Mouse (Mus musculus): ENCODE data around the gene Mdm4. TPM values are rescaled to one million over a fixed set of nuclear protein-coding genes. Genes with fewer than 3 reads are reported as not detected.
"Not testable (repeated sequence)": the region's sequence is repeated elsewhere in the genome, so short reads cannot be mapped to it uniquely, and the experiment has no call there.

Mdm4 gene
- polyA plus RNA-seq, 3 experiments from 2014 or later, result 94.1 to 139 (median 98.6) TPM

DNA sequence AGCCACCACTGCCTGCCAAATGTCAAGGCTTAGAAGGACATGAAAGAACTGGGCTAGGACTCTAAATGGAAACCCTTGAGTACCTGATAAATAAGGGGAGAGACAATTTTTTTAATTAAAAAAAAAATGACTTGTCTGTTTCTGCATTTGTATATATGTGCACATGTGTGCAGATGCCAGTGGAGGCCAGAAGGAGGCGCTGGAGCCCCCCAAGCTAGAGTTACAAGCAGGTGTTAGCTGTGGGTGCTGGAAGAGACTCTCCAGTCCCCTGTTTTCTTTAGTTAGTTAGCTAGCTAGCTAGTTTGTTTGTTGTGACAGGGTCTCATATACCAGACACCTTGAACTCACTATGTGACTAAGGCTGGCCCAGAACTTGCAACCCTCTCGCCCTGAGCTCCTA is 21.5 kb upstream of the Mdm4 start:
- no peak for ATAC-seq

DNA sequence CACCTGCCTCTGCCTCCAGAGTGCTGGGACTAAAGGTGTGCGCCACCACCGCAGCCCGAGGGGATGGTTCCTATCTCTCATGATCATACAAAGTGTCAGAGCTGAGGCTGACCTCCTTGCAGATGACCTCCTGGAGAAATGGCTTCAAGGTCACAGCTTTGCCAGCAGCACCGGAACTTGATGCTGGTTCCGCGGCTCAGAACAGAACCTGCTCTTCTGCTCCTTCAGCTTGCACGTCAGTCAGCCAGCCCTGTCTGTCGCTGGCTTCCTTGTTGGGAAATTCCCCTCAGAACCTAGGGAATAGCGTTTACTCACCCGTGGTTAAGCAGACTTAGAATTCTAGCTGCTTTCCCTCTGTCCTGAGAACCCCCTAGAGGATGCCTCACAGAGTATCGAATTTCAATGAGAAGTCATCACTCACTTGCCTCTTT is 19.7 kb upstream of the Mdm4 start:
- no peak for ATAC-seq

DNA sequence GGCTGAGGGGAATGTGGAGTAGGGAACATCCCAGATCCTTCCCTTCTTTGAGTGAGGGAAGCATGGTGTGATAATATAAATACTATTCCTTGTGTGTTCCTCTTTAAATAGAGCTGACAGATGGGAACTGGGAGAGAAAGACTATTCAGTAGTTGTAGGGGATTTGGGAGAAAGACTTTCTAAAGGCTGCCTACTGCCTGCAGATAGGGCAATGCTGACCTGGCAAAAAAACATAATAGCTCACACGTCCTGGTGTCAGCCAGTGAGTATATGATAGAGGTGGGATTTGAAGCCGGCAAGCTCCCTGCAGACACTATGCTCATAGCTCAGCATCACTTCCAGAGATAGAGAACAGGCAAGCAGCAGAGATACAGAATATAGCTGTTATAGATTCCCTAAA is 18.3 kb upstream of the Mdm4 start:
- ATAC-seq, result no peak

DNA sequence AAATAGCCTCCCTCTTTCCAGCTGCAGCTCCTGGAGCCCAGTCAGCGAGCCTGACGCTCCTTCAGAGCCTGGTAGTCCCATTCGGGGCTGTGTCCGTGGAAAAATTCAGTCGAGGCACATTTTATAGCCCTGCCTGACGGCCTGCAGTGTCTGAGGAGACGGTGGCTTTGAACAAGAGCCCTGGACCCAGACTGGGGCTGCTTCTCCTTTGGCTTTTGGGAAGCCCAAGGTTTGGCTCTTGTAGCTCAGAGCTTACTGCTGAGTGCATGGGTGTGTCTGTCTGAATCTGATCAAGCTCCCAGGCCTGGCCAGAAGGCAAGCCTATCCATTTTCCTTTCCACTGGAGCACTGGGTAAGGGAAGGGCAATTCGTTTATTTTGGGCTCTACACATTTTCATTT is 17.2 kb upstream of the Mdm4 start:
- no peak for ATAC-seq

DNA sequence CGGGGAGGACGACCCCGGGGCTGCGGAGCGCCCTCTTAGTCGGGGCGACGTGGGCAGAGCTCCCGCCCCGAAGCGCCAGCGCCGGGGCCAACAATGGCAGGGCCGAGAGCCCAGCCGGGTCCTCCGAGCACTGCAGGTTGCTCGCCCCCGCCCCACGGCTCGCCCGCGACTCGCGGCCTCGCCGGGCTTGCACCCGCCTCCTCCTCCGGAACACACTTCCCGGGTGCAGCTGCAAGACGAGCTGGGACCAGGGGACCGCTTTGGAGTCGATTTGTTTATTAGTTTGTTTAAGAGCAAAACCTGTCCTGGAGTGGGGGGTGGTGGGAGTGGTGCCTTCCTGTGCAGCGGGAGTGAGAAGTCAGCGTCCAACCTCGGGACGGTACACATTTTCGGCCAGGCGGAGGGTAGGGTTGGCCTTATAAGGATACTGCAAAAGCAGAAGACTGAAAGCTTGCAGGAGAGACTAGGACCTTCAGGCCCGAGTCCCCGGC is 16.1 kb upstream of the Mdm4 start:
- peak; percentile 67 for ATAC-seq

DNA sequence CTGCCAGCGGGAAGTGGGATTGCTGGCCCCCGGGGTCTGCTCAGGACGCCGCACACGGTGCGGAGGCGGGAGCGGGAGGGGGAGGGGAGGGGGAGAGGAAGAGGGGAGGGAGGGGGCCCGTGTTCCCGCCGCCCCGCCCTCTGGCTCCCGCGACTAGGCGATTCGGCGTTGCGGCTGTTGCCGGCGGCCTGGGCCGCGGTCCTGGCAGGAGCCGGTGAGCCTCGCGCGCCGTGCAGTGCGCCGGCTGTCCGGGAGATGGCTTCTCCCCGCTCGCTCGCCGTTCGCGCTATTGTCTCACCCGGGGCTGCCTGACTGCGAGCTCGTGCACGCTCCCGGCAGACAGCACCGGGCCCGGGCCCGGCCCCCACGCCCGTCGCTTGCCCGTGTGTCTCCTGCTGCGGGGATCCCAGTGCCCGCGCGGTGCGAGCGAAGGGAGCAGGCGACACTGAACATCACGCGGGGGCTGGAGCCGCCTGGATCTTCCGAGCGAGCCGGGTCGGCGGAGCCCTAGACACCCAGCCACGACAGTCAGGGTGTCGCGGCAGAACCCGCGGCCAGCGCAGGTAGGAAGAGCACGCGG is 15.6 kb upstream of the Mdm4 start:
- ATAC-seq, result peak; percentile 71

DNA sequence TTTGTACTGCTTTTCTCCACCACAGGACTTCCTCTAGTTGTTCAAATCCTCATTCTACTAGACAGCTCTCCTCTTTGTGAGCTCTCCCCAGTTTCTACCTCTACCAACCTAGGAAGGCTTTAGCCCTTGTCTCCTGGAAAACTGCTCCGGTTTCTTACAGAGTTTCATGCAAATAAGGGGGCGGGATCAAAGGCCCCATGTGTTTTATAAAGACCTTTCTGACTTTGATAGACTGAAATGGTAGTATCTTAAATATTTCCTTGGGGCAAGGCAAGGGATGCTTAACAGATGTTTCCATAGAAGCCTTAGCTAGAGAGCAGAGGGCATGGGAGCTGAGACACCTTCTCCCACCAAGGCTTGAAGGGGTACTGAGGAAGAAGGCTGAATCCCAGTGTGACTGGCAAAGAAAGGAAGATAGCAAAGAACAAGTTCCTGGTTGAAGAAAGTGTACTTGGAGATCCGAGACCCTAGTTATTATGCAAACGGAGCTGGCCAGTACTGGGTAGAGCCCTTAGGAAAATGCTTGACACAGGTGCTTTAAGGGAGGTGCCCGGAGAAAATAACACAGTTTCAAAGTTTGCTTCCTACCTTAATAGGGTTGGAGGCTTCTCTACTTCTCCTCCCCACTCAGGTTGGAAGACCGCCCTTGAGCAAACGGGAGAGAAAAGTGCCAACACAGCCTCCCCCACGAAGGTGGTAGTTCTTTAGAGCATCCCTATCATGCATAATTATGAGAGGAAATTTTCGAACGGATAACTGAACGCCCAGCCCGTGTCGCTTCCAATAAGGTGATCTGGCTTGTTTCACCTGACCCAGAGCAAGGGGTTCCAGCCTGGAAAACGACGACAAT is 14.9 kb upstream of the Mdm4 start, which contains the start of gene Pik3c2b:
Gene Pik3c2b (plus strand): TSS at position 657 of the 850 bp plus-strand sequence.
- peak; percentile 11 for ATAC-seq

DNA sequence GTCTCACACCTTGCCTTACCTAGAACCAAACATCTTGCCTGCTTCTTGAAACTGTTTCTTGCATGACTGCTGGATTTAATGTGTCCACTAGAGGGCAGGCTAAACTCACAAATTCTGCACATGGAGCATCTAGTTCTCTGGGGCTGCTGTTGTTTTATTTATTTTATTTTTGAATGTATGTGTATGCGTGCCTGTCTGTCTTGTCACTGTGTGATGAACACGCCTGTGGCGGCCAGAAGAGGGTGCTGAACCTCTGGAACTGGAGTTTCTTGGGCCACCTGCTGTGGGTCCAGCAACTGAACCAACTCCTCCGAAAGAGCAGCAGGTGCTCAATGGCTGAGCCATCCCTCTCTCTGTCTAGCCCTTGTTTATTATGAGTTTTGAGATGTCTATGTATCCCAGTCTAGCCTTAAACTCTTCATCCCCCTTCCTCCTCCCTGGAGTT is 9.2 kb upstream of the Mdm4 start:
- peak; percentile 83 for ATAC-seq

DNA sequence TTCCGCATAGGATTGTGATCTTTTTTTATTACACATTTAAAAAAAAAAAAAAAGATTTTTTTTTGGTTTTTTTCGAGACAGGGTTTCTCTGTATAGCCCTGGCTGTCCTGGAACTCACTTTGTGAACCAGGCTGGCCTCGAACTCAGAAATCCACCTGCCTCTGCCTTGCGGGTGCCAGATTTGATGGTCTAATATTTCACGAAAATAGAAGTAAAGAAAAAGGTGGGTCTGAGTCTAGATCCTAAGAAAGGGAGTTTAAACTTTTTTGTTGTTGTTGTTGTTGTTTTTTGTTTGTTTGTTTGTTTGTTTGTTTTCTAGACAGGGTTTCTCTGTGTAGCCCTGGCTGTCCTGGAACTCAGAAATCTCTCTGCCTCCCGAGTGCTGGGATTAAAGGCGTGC is 4.3 kb upstream of the Mdm4 start:
- not testable (repeated sequence) for ATAC-seq

DNA sequence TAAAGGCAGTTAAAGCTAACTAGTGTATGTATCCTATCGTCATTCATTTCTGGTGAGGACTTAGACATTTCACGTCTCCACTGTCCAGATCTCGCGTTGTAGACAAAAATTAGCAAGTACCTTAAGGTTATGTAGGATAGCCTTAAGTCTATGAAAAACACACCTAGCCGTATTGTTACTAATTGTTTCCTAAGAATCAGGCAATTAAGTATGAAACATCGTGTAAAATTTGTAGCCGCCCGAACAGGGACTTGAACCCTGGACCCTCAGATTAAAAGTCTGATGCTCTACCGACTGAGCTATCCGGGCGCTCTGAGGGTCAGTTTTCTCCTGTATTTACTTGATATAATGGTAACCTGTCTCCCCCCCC is 3.7 kb upstream of the Mdm4 start:
- ATAC-seq, result peak; percentile 21

DNA sequence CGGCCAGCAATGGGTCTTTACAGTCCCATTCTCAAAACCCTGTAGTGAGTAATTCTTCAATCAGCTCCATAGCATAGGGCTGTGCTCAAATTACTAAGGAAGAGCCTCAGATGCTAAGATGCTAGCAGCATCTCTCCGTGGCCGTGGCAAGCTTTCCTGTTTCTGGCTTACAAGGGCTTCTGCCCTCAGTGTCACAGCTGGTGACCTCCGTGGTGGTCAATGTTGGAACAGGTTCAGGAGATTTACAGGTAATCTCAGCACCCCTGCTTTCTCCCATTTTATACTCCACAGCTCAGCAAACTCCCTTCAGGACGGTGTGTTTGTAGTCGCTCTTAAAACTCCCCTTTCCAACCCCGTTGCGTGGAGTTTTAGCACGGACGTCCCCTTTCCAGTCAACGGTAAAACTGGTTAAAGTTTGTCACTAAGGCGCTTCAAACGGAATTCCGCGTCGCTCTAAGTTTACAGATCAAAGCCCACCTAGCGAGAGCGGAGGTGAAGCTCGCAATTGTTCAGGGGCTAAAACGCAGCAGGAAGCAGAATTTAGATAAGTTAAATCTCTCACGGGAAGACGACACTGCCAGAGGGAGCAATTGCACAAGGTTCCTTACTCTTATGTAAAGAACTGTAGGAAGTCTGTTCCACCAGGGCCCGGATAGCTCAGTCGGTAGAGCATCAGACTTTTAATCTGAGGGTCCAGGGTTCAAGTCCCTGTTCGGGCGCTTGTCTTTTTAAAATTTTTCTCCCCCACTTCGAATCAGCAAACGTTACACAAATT is 3.1 kb upstream of the Mdm4 start:
- peak; percentile 71 for ATAC-seq

DNA sequence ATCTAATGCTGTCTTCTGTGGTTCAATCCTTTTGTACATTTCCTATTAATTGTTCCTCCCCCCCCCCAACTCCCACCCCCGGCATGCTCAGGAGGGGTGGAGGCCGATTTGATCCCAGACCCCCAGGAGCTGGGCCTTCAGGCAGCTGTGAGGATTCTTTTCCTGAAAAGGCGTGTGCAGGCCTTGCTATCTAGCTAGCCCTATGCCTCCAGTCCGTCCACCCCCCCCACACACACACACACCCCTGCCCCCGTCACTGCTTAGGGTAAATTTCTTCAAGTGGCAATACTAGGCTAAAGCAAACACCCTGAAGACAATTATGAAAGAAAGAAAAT is 2.6 kb upstream of the Mdm4 start:
- no peak for ATAC-seq

DNA sequence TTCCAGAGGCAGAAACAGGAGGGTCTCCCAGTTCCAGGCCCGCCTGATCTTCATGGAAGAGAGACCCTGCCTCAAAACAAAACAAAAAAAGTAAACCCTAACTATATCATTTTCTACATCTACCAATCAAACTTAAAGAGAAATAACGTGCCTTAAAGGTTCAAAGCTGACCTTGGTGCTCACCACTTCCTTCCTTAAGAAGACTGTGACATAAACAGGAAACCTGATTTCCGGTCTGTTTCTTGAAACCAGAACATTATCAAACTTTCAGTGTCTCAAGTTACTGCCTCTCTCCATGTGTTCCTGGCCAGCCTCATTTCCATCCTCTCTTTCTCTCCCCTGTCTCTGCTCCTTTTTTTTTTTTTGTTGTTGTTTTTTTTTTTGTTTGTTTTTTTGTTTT is 617 bp downstream of the Mdm4 start:
- ATAC-seq, result peak; percentile 41

DNA sequence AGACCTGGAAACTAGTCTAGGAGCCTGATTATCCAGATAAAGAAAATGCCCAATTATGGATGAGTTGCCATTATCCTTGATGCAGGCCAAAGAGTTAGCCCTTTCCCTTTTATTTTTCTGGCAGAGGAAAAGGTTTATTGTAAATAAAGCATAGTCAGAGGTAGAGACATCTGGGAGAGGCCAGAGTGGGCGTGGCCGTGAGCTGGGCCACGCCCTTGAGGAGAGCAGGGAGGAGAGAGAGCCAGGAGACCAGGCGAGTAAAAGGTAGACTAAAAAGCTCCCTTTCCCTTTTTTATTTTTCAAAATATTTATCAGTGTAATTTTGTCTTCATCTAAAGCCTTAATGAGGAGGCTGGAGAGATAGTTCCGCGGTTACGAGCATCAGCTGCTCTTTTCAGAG is 2.4 kb downstream of the Mdm4 start:
- no peak for ATAC-seq

DNA sequence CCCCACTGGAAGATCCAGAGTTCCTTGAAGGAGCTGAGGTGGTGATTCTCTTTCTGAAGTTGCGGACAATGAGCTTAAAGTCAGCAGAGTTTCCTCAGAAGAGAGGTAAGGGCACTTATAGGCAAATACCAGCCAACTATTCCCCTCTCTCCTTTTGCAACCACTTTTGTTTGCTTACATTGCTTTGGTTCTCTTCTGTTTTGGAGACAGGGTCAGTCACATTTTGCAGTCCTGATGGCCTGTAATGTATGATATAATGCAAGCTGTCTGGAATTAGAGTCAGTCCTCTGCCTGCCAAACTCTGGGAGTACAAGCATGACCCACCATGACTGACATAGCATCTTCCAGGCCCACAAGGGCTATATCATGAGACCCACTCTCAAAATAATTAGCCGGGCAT is 3.2 kb downstream of the Mdm4 start:
- ATAC-seq, result no peak

DNA sequence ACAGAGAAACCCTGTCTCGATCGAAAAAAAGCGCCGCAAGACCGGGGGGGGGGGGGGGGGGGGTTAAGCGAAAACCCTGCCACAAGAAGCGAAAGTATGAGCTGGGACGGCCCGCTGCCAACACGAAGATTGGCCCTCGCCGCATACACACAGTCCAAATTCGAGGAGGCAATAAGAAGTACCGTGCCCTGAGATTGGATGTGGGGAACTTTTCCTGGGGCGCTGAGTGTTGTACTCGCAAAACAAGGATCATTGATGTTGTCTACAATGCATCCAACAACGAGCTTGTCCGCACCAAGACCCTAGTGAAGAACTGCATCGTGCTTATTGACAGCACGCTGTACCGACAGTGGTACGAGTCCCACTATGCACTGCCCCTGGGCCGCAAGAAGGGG is 4.6 kb downstream of the Mdm4 start:
- ATAC-seq, result not testable (repeated sequence)

DNA sequence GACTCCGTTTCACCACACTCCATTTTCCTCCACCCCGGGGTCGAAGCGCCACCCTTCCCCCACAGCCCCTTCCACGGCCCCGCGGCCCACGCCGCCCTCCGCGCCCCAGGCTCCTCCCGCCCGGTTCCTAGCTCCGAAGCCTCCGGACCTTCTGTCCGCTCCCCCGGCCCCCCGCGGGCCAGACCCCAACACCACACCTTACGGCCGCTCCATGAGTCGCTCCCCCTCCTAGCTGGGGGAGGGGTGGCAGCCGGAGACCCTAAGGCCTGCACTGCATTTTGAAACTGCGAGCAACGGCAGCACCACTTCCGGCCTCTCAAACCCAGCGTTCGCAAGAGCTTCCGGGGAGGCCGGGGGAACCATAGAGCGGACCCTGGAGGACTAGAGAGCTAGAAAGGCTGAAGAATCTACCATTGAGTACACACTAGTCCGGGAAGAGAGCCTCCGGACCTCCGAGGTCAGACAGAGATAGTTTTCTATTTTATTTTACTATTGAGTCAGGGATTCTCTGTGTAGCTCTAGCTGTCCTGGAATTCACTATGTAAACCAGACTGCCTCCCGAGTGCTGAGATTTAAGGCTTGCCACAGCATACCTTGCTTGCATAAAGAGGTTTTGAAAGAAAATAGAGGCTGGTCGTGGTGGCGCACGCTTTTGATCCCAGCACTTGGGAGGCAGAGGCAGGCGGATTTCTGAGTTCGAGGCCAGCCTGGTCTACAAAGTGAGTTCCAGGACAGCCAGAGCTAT is 5.1 kb downstream of the Mdm4 start:
- peak; percentile 92 for ATAC-seq

DNA sequence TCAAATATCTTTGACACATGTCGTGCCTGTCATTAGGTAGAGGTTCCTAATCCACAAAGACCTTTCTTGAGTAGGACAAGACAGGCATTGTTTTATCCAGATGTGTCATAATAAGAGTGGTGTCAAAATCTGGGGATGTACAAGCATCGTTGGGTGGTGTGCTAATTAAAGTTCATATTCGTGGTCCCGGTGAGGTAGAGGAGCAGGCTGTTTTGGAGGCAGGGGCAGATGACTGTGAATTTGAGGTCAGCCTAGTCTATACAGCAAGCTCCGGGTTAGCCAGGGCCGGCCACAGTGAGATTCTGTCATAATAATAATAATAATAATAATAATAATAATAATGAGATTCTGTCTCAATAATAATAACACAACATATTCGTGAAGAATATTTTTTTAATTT is 5.9 kb downstream of the Mdm4 start:
- ATAC-seq, result no peak

DNA sequence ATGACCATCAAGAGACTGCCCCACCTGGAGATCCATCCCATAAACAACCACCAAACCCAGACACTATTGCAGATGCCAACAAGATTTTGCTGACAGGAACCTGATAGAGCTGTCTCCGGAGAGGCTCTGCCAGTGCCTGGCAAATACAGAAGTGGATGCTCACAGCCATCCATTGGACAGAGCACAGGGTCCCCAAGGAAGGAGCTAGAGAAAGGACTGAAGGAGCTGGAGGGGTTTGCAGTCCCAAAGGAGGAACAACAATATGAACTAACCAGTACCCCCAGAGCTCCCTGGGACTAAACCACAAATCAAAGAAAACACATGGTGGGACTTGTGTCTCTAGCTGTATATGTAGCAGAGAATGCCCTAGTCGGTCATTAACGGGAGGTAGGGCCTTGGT is 6.6 kb downstream of the Mdm4 start:
- not testable (repeated sequence) for ATAC-seq

DNA sequence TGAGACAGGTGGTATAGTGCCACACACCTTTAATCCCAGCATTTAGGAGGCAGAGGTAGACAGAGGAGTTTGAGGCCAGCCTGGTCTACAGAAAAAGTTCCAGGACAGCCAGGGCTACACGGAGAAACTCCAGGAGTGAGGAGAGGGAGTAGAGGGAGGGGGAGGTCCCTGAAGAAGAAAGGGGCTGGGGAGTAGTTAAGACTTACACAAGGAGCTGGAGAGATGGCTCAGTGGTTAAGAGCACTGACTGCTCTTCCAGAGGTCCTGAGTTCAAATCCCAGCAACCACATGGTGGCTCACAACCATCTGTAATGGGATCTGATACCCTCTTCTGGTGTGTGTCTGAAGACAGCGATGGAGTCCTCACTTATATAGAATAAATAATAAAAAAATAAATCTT is 8.4 kb downstream of the Mdm4 start:
- ATAC-seq, result not testable (repeated sequence)

DNA sequence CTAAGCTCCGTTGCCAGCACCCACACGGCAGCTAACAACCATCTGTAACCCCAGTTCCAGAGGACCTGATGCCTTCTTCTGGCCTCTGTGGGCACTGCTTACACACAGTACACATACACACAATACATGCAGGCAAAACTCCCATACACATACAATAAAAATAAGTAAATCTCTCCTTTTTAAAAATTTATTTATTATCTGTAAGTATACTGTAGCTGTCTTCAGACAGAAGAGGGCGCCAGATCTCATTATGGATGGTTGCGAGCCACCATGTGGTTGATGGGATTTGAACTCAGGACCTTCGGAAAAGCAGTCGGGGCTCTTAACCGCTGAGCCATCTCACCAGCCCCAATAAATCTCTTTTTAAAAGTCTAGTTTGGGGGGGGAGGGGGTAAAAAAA is 9.0 kb downstream of the Mdm4 start:
- ATAC-seq, result no peak

DNA sequence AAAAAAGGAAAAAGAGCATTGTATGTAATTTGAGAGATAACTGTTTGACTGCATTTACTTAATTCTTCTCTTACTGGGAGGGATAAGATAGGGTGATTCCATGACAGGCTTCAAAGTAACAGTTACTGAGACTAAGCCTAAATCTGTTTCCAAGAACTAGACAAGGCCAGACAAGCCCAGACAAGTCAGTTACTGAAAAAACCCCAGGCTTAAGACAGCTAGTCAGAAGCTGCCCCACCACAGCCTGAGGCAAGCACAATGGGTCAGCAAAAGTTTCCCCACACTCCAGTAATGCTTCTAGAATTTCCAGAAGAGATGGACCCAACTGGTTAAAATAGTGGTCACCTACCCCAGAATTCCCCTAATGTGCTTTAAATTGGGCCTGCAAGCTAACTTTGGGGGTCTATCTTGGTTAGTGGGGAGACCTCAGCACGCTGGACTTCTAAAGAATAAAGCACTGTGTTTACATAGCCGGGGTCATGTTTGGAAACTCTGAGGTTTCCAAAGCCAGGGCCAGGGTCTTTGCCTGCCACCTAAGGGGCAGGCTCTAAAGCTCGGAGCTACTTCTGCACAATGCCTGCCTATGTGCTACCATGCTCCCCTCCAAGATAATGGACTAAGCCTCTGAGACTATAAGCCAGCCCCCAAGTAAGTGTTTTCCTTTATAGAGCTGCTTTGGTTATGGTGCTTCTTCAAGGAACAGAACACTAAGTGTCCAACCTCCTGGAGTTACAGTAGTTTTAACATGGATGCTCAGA is 10.0 kb downstream of the Mdm4 start:
- ATAC-seq, result no peak

All from inflammation-experienced regulatory T-cells, adult 6 months (primary cell).